Mouse (Mus musculus): Measurements from ENCODE around the gene Aak1. TPM values are rescaled to one million over a fixed set of nuclear protein-coding genes. Genes with fewer than 3 reads are reported as not detected.

Aak1 gene
- polyA plus RNA-seq (2017; shearing (Covaris generic)), result 112 TPM

GRCm38 (mm10) chr6:86848915-86849644, at the start of gene Aak1:
Aak1 (plus strand) TSS chr6:86849517.

GRCm38 (mm10) chr6:87008887-87009286, 159.6 kb downstream of the Aak1 start, which contains the start of gene Nfu1:
Nfu1 (plus strand) TSS chr6:87009236.

GRCm38 (mm10) chr6:87042337-87043130, 193.2 kb downstream of the Aak1 start, which contains the start of gene Gfpt1:
Gfpt1 (plus strand) TSS chr6:87042846.

Other genes starting within 250 kb of the Aak1 start
- not detected for gene Asprv1, start 221.4 kb upstream of the Aak1 start, polyA plus RNA-seq (2017; shearing (Covaris generic))
- gene Mxd1, start 180.4 kb upstream of the Aak1 start, polyA plus RNA-seq (2017; shearing (Covaris generic)), result 252 TPM
- 47.7 TPM for gene Snrnp27, start 165.0 kb upstream of the Aak1 start, polyA plus RNA-seq (2017; shearing (Covaris generic))
- gene Gmcl1, start 116.1 kb upstream of the Aak1 start, polyA plus RNA-seq (2017; shearing (Covaris generic)), result 48.4 TPM
- gene Anxa4, start 55.9 kb upstream of the Aak1 start, polyA plus RNA-seq (2017; shearing (Covaris generic)), result 0.88 TPM
- 72.1 TPM for gene Nfu1, start 159.7 kb downstream of the Aak1 start, polyA plus RNA-seq (2017; shearing (Covaris generic))
- 21.7 TPM for gene Gfpt1, start 193.3 kb downstream of the Aak1 start, polyA plus RNA-seq (2017; shearing (Covaris generic))